Mouse (Mus musculus) urinary bladder, adult 18-20 months (tissue): Measurements from ENCODE around the gene Gm5346.
"Not testable (repeated sequence)": the region's sequence is repeated elsewhere in the genome, so short reads cannot be mapped to it uniquely, and the experiment has no call there.

Experiments
- DNase-seq, 2 experiments: peaks; one replicate each; pipeline ENCODE4 v3.0.0; 2022; ENCODE audit warnings: low spot score in 2 of 2, mixed read lengths in 2 of 2

Gene Gm5346

GRCm38 (mm10) chr8:43627176-43627575 lies at the start of gene Gm5346:
Gene Gm5346 (minus strand): TSS chr8:43627276.
- no peak for DNase-seq

- no peak for DNase-seq
Measured at GRCm38 (mm10) chr8:43616046-43616445, 11.0 kb downstream of the Gm5346 start.

GRCm38 (mm10) chr8:43603657-43604056 lies 23.4 kb downstream of the Gm5346 start:
- DNase-seq = not testable (repeated sequence)

- DNase-seq = not testable (repeated sequence)
Measured at GRCm38 (mm10) chr8:43603166-43603565, 23.9 kb downstream of the Gm5346 start.

GRCm38 (mm10) chr8:43576607-43577006 lies 50.5 kb downstream of the Gm5346 start, which contains the start of gene Adam26a:
Gene Adam26a (minus strand): TSS chr8:43576707.
- not testable (repeated sequence) for DNase-seq
